Mouse (Mus musculus) mature B cell (primary cell): ENCODE measurements around the gene Gm16429.
"Not testable (repeated sequence)": the region's sequence is repeated elsewhere in the genome, so short reads cannot be mapped to it uniquely, and the experiment has no call there.

Experiments used
- in situ Hi-C: fragments of 300-500 bp; cut with MboI; formaldehyde crosslinking; loops from 2 replicates; pipeline ENCODE4 v1.14.3; 2019

The Gm16429 gene

DNA sequence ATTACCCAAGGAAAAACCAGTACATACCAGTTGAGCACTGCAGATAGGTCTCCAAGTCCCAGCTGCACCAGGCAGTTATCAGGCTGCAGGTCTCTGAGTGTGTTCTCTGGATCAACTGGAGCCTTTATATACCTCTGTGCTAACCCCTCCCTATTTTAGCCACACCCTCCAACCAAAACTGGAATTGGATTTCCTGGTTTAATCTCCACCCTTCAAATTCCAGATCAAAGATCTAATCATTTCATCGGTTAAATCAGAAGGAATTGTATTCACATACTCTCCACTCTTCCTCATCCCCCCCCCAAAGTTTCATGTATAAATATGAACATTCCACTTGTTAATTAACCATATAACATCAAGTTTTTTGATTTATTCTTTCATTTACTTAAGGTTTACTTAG, at the start of gene Gm16429:
Gm16429 (minus strand) TSS at position 101 of the 400 bp plus-strand sequence.
- in situ Hi-C loops = not testable (repeated sequence)
